Mouse (Mus musculus): ENCODE data around the gene Serpinc1. TPM values are rescaled to one million over a fixed set of nuclear protein-coding genes. Genes with fewer than 3 reads are reported as not detected.

The Serpinc1 gene
- polyA plus RNA-seq, 1 experiment from 2014 or later = 3.4 TPM

DNA sequence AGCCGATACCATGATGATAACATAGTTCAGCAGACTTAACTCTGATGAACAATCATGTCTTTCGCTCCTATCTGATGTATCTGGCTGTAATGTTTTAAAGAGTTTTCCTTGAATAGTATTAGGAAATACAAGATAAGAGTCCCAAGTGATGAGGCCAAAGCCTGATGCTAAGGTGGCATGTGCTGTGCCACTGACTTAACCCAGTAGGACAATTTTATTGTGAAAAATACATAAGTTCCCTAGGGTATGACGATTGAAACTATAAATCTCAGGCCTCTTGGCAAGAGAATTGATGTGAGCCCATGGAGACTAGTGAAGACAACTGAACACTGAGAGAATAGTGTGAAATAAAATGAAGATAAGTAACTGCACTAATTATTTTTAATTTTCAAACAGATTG is 59.2 kb downstream of the Serpinc1 start:
- H3K4me2 ChIP-seq = peak overlapping the region; percentile 81
- peaks cover 30% of the 10 kb centered on the region for H3K36me3 ChIP-seq
- peak overlapping the region; percentile 27 for H3K4me3 ChIP-seq (replicated peaks)
- 26% methylated on average over 3 of the region's 3 CpGs for WGBS
- H3K27me3 ChIP-seq (replicated peaks) = no peaks in the 10 kb centered on the region
- H3K4me1 ChIP-seq = peaks cover 41% of the 10 kb centered on the region
- H3K9ac ChIP-seq (replicated peaks) = peak overlapping the region; percentile 44
- no peak for ATAC-seq (ENCODE audit: low FRiP score)
- no peaks in the 10 kb centered on the region for H3K9me3 ChIP-seq (replicated peaks)
- H3K27ac ChIP-seq (replicated peaks) = no peak overlapping the region

DNA sequence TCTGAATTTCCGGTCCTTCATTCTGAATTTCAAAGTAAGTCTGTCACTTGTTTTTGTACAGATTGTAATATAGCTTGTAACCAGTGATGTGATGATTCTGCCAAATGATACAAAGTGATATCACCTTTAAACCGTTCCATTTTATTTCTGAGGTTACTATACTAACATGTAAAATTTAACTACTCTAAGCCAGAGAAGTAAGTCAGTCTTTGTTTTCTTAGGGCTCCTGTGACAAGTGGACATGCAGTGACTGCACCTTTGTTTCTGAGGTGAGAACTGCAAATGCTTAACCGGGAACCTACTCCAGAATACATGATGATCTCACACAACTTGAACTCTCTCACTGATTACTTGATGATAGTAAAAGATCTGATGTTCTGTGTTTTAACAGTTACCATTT is 59.6 kb downstream of the Serpinc1 start:
- H3K27ac ChIP-seq (replicated peaks) = no peak overlapping the region
- H3K36me3 ChIP-seq = peaks cover 29% of the 10 kb centered on the region
- 28% methylated on average over 3 of the region's 3 CpGs for WGBS
- H3K9ac ChIP-seq (replicated peaks) = no peak overlapping the region
- H3K4me2 ChIP-seq = peak overlapping the region; percentile 81
- ATAC-seq (ENCODE audit: low FRiP score) = no peak
- H3K4me3 ChIP-seq (replicated peaks) = no peak overlapping the region
- H3K4me1 ChIP-seq = peaks cover 37% of the 10 kb centered on the region
- no peaks in the 10 kb centered on the region for H3K27me3 ChIP-seq (replicated peaks)
- H3K9me3 ChIP-seq (replicated peaks) = no peaks in the 10 kb centered on the region

DNA sequence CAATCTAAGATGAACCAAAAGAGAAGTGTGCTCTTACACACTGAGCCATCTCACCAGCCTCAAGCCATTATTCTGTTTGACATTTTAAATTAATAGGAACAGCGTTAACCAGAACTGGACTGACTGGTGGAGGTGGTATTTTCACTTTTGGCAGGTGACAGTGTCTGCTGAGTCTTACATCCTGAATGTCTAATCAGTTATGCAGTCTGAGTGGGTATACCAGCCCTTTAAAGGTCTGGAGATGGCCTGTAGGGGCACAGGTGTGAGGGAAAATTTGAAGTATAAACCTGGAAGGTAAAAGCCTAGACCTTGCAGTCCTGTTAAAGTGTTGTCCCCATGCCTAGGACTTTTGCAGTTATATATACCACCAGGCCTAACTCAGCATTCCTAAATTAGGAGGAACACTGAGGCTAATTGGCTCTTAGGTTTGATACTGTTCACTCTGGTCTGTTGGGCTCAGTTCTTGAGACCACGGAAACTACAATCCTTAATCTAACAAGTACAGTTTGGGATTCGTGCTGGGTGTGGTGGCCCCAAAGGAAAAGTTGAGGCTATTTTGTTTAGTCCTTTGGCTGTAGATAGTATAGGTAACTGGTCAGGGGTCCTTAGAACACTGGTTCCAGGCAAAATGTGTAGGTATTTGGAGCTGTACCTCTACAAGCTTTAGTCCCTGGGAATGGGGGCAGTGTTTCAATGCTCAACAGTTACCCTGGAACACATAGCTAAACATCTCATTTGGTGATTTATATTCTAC is 60.8 kb downstream of the Serpinc1 start:
- Histone ChIP-seq H3K36me3 (peaks cover 34% of the 10 kb centered on the region), H3K9ac (replicated peaks) (no peak overlapping the region), H3K27me3 (replicated peaks) (no peaks in the 10 kb centered on the region), H3K27ac (replicated peaks) (peak overlapping the region; percentile 11; the same call in 1 of the 2 replicates), H3K4me2 (no peak overlapping the region), H3K4me3 (replicated peaks) (no peak overlapping the region), H3K4me1 (peaks cover 26% of the 10 kb centered on the region), H3K9me3 (replicated peaks) (no peaks in the 10 kb centered on the region)
- no peak for ATAC-seq (ENCODE audit: low FRiP score)
- 6% methylated on average over 3 of the region's 3 CpGs for WGBS

DNA sequence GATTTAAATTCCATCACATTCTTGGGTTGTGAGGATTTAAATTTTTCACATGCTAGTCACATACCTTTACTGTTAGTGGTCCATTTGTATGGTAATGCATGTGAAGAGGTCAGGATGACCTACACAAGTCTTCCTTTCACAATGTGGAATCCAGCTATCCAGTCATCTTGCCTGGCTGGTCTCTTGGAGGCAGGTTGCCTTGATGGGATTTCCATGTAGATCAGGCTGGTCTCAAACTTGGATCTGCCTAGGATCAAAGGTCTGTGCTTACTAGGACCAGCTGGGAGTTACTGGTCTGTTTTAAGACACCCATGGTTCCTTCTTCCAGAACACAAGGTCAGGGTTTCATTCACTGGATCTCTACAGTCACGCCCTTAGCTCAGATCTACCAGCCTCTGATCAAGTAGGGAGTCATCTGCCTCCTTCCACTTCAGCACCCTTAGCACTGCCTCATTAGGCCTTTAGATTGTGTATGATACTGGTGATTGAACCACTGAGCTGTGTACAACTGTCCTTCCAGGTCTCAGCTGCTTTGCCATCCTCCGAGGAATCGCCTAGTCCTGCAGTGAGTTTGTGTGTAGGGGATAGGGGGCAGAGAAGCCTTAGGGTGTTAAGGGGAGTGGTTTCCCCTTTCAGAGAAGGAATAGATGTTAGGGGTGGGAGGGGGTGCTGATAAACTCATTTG is 61.5 kb downstream of the Serpinc1 start:
- Histone ChIP-seq H3K4me2 (no peak overlapping the region), H3K9me3 (replicated peaks) (no peaks in the 10 kb centered on the region), H3K4me3 (replicated peaks) (no peak overlapping the region), H3K27ac (replicated peaks) (peak overlapping the region; percentile 42; the same call in 1 of the 2 replicates), H3K4me1 (peaks cover 26% of the 10 kb centered on the region), H3K36me3 (peaks cover 36% of the 10 kb centered on the region), H3K27me3 (replicated peaks) (no peaks in the 10 kb centered on the region), H3K9ac (replicated peaks) (no peak overlapping the region)
- WGBS = 21% methylated on average over 3 of the region's 3 CpGs
- ATAC-seq (ENCODE audit: low FRiP score) = no peak

DNA sequence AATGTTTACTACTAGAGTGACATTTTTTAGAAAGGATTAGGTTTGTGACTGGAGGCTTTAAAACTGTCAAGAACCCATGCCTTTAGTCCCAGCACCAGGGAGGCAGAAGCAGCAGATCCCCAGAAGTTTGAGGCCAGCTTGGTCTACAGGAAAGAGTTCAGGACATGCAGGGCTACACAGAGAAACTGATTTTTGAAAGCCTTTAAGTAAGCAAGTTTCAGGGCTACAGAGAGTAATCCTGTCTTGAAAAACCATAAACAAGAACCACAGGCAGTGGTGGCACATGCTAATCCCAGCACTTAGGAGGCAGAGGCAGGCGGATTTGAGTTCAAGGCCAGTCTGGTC is 62.0 kb downstream of the Serpinc1 start:
- peaks cover 41% of the 10 kb centered on the region for H3K36me3 ChIP-seq
- no peak overlapping the region for H3K4me2 ChIP-seq
- no peak overlapping the region for H3K4me3 ChIP-seq (replicated peaks)
- H3K27ac ChIP-seq (replicated peaks) = no peak overlapping the region
- H3K27me3 ChIP-seq (replicated peaks) = no peaks in the 10 kb centered on the region
- ATAC-seq (ENCODE audit: low FRiP score) = no peak
- H3K9ac ChIP-seq (replicated peaks) = no peak overlapping the region
- H3K4me1 ChIP-seq = peaks cover 26% of the 10 kb centered on the region
- WGBS = 74% methylated on average over 1 of the region's 1 CpGs
- no peaks in the 10 kb centered on the region for H3K9me3 ChIP-seq (replicated peaks)

GRCm38 (mm10) chr1:161040855-161041254 is 62.5 kb downstream of the Serpinc1 start:
- ATAC-seq (ENCODE audit: low FRiP score) = no peak
- H3K27ac ChIP-seq (replicated peaks) = no peak overlapping the region
- peaks cover 46% of the 10 kb centered on the region for H3K36me3 ChIP-seq

GRCm38 (mm10) chr1:161041261-161042020 is 63.1 kb downstream of the Serpinc1 start:
- Histone ChIP-seq H3K4me3 (replicated peaks) (no peak overlapping the region), H3K4me2 (no peak overlapping the region), H3K27ac (replicated peaks) (no peak overlapping the region), H3K27me3 (replicated peaks) (no peaks in the 10 kb centered on the region), H3K36me3 (peaks cover 52% of the 10 kb centered on the region), H3K9me3 (replicated peaks) (no peaks in the 10 kb centered on the region), H3K4me1 (peaks cover 21% of the 10 kb centered on the region), H3K9ac (replicated peaks) (no peak overlapping the region)
- WGBS = 95% methylated on average over 7 of the region's 7 CpGs
- ATAC-seq (ENCODE audit: low FRiP score) = no peak

More at GRCm38 (mm10) chr1:161040855-161041254, 62.5 kb downstream of the Serpinc1 start:
- peaks cover 26% of the 10 kb centered on the region for H3K4me1 ChIP-seq
- H3K4me3 ChIP-seq (replicated peaks) = no peak overlapping the region
- H3K9me3 ChIP-seq (replicated peaks) = no peaks in the 10 kb centered on the region
- no peak overlapping the region for H3K4me2 ChIP-seq
- no peaks in the 10 kb centered on the region for H3K27me3 ChIP-seq (replicated peaks)
- H3K9ac ChIP-seq (replicated peaks) = no peak overlapping the region

- Histone ChIP-seq H3K4me3 (replicated peaks) (no peak overlapping the region), H3K9ac (replicated peaks) (no peak overlapping the region), H3K4me2 (no peak overlapping the region), H3K9me3 (replicated peaks) (no peaks in the 10 kb centered on the region), H3K27me3 (replicated peaks) (no peaks in the 10 kb centered on the region), H3K4me1 (no peaks in the 10 kb centered on the region), H3K27ac (replicated peaks) (no peak overlapping the region), H3K36me3 (peaks cover 43% of the 10 kb centered on the region)
- ATAC-seq (ENCODE audit: low FRiP score) = no peak
- WGBS = 92% methylated on average over 3 of the region's 3 CpGs
These were observed 68.6 kb downstream of the Serpinc1 start for GRCm38 (mm10) chr1:161046972-161047371.

Other genes with a start within 250 kb of the Serpinc1 start
- gene Rabgap1l, start 185.4 kb upstream of the Serpinc1 start, polyA plus RNA-seq (2015; fragmentation: Nextera tagmentation; extraction: Ambion mirVana) = 31.3 and 32.4 TPM in 2 replicates
- gene Rc3h1, start 72.2 kb upstream of the Serpinc1 start, polyA plus RNA-seq (2015; fragmentation: Nextera tagmentation; extraction: Ambion mirVana) = 6.1 and 7.3 TPM in 2 replicates
- 9.0 and 13.0 TPM in 2 replicates for gene Zbtb37, start 56.3 kb downstream of the Serpinc1 start, polyA plus RNA-seq (2015; fragmentation: Nextera tagmentation; extraction: Ambion mirVana)
- 23.2 and 30.0 TPM in 2 replicates for gene Dars2, start 92.1 kb downstream of the Serpinc1 start, polyA plus RNA-seq (2015; fragmentation: Nextera tagmentation; extraction: Ambion mirVana)
- gene Cenpl, start 92.1 kb downstream of the Serpinc1 start, polyA plus RNA-seq (2015; fragmentation: Nextera tagmentation; extraction: Ambion mirVana) = 9.1 and 14.5 TPM in 2 replicates
- 18.7 and 20.6 TPM in 2 replicates for gene Klhl20, start 152.9 kb downstream of the Serpinc1 start, polyA plus RNA-seq (2015; fragmentation: Nextera tagmentation; extraction: Ambion mirVana)
- 20.8 and 24.4 TPM in 2 replicates for gene Ankrd45, start 164.1 kb downstream of the Serpinc1 start, polyA plus RNA-seq (2015; fragmentation: Nextera tagmentation; extraction: Ambion mirVana)
- gene Tex50, start 180.7 kb downstream of the Serpinc1 start, polyA plus RNA-seq (2015; fragmentation: Nextera tagmentation; extraction: Ambion mirVana) = 1.0 and 1.2 TPM in 2 replicates

All from neural tube, embryonic 15.5 days (tissue).